Mouse (Mus musculus) cerebellum, postnatal 10 days (tissue): ENCODE results near the gene 9930022D16Rik.

Source experiments
- DNase-seq, 2 experiments: peaks; one replicate each; pipeline ENCODE4 v3.0.0; 2021; ENCODE audit warnings: mixed read lengths in 2 of 2

Gene 9930022D16Rik

DNA sequence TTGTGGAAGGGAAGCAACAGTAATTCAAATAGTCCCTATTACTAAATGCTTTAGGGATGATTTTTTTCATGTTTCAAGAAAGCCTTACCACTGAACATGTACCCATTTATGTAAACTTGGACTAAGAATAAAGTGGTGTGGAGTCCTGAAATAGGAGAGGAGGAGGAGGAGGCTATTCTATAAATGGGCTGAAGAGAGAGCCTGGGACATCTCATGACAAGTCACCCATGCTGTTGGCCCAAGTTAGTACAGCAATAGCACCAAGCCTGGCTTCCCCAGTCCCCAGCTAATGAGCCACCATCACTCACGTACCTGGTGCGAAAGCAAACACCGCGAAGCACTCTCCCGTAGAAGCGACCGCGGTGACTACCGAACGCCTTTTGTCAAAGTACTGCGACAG is 44.4 kb downstream of the 9930022D16Rik start:
- DNase-seq = no peak

DNA sequence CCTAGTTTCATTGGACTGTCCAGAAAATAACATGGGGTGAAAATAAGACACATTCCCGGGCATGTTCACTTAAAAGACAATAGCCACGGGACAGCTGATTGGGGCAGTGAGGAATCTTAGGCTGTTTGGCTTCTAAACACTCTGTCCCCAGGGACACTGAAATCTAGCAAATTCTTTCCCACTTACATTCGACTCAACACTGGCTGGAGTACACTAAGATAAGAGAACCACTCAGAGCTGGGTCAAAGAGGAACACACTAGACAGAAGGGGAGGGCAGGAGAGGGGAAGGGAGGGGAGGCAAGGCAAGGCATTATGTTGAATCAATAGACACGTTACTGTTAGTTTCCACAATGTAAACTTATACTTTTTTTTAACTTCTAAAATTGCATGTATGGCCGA is 46.9 kb downstream of the 9930022D16Rik start:
- no peak for DNase-seq

DNA sequence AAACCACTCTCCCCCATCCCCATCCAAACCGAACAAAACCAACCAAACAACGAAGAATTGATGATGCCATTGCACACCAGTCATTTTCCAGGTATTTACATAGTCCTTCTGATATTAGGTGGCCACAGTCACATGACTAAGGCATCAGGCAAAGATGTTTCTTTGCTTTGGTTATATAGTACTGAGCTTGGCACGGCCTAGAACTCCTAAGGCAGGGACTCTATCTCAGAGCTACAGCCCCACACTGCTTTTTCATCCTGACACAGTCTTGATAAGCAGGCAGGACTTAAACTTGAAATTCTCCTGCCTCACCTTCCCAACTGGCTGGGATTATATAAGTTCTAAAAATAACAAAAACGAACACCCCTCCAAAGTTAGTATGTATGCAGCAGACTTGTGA is 51.4 kb downstream of the 9930022D16Rik start:
- DNase-seq = no peak

DNA sequence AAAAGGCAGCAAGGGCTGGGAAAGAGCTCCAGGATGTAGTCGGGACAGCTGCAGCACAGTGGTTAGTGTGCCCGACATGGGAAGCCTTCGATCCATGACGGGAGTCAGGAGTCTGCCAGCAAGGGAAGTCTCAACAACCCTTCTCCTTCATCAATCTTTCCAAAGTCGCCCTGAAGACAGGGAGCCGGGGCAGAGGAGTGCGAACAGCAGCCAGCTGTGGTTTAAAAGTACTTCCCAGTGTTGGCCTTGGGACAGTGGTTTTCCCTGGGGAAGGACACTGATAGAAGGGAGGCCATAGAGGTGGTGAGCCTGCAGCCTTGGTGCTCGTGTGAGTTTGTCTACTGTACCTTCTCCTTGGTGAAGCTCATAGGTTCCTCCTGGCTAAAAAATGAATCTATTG is 53.3 kb downstream of the 9930022D16Rik start:
- DNase-seq = no peak

DNA sequence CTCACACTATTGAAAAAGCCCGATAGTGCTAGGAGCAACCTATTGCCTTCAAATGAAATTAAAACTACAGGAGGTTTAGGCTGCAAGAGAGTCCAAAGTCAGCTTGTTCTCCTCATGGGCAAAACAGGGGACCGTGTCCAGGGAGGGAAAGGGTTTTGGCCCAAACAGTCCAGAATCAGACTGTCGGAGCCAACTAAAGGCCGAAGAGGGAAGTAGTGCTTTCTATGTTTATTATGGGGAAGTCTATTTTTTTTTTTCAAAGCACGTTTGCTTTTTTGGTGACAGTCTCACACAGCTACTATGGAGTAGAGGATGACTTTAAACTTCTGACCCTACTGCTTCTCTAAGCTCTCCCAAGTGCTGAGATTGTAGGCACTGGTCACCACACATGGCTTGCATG is 54.4 kb downstream of the 9930022D16Rik start:
- DNase-seq = no peak
